Mouse (Mus musculus) liver, adult 2 months (tissue): ENCODE results near the gene Tob2. TPM values are rescaled to one million over a fixed set of nuclear protein-coding genes. Genes with fewer than 3 reads are reported as not detected.

ENCODE experiments used
- DNase-seq: peaks from one replicate; pipeline ENCODE4 v3.0.0-alpha.2; 2011; ENCODE audit warnings: low read depth, low spot score; ENCODE audit errors: extremely low read depth
- H3K27ac ChIP-seq: fragments of 200-500 bp; replicated peaks from 2 replicates; pipeline ENCODE4 v1.5.1; 2012; ENCODE audit warnings: low read depth, mild to moderate bottlenecking, control low read depth, inconsistent platforms, low read length; ENCODE audit not compliant: insufficient read depth
- H3K27me3 ChIP-seq: fragments of 200-500 bp; 2 replicates; pipeline ENCODE4 v1.6.1; 2012; ENCODE audit warnings: mild to moderate bottlenecking, moderate library complexity, low read length, inconsistent platforms; ENCODE audit not compliant: control insufficient read depth, insufficient read depth
- H3K36me3 ChIP-seq: fragments of 200-500 bp; 2 replicates; pipeline ENCODE4 v1.6.1; 2012; ENCODE audit warnings: low read length, inconsistent platforms; ENCODE audit not compliant: control insufficient read depth, insufficient read depth
- H3K4me1 ChIP-seq: fragments of 200-500 bp; 2 replicates; pipeline ENCODE4 v1.6.1; 2011; ENCODE audit warnings: low read length; ENCODE audit not compliant: control insufficient read depth, insufficient read depth
- H3K4me3 ChIP-seq: fragments of 200-500 bp; 2 replicates; pipeline ENCODE4 v1.5.1; 2011; ENCODE audit warnings: low read depth, mild to moderate bottlenecking, control low read depth, low read length, moderate library complexity; ENCODE audit not compliant: insufficient read depth
- H3K79me2 ChIP-seq: fragments of 200-500 bp; 2 replicates; pipeline ENCODE4 v1.6.1; 2012; ENCODE audit warnings: inconsistent platforms, mild to moderate bottlenecking, low read length, moderate library complexity; ENCODE audit not compliant: control insufficient read depth, insufficient read depth
- H3K9ac ChIP-seq: fragments of 200-500 bp; 2 replicates; pipeline ENCODE4 v1.6.1; 2012; ENCODE audit warnings: low read depth, mild to moderate bottlenecking, control low read depth, inconsistent platforms, low read length
- CTCF ChIP-seq: fragments of 200-500 bp; IDR thresholded peaks from 2 replicates; pipeline ENCODE4 v1.5.1; 2011; ENCODE audit warnings: low read depth, low read length, control low read depth
- POLR2A ChIP-seq: fragments of 200-500 bp; IDR thresholded peaks from 2 replicates; pipeline ENCODE4 v1.6.1; 2011; ENCODE audit warnings: low read length, control low read depth; ENCODE audit not compliant: insufficient read depth; ENCODE audit errors: extremely low read depth
- WGBS: fragments of 180-500 bp; shearing (Covaris S2); methylation state at CpG from one replicate; pipeline ENCODE4 v1.1.7; 2018; 5-methylcytosine and 5-hydroxymethylcytosine counted together
- polyA plus RNA-seq: library from polyadenylated mRNA; depleted of rRNA; stranded (reverse); fragments of >200 nt; gene quantifications from 2 replicates; pipeline ENCODE4 v1.2.3, GENCODE M21; 2012
- total RNA-seq: library from RNA; depleted of rRNA; stranded (reverse); fragments of >200 nt; gene quantifications from 2 replicates; pipeline ENCODE4 v1.2.3, GENCODE M21; 2014

Gene Tob2
- total and polyA plus RNA-seq, 2 experiments, result 15.8 to 21.6 TPM

GRCm38 (mm10) chr15:81858138-81858516 lies 469 bp downstream of the Tob2 start:
- TF ChIP-seq CTCF, result no peak
- TF ChIP-seq POLR2A, result peak; percentile 100
- DNase-seq, result peak; percentile 90
- Histone ChIP-seq H3K9ac (peak overlapping the region; percentile 97), H3K36me3 (no peaks in the 10 kb centered on the region; the same call in 1 of the 2 replicates), H3K79me2 (peaks cover 20% of the 10 kb centered on the region), H3K27me3 (no peaks in the 10 kb centered on the region), H3K4me3 (peak overlapping the region; percentile 90), H3K4me1 (peaks cover 8% of the 10 kb centered on the region), H3K27ac (peak overlapping the region; percentile 97)
- under 1% methylated on average over 23 of the region's 23 CpGs for WGBS

DNA sequence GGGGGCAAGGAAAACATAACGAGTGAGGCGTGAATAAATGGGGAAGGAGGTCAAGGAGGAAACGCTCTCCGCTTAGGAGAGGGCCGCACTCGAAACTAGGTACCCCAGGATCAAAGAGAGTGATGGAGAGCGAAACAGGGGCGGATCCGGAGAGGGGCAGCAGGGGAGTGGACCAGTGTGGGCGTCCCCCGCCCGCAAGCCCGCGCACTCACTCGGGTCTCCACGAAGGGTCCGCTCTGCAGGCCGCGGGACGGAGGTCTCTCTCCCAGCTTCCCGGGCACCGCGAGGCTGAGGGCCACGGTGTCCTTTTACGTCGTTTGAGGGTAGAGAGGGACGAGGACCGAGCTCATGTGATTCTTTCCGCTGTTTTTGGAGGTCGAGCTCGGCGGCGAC lies 876 bp downstream of the Tob2 start:
- 0% methylated on average over 33 of the region's 33 CpGs for WGBS
- Histone ChIP-seq H3K27me3 (no peaks in the 10 kb centered on the region), H3K9ac (peak overlapping the region; percentile 97), H3K4me3 (peak overlapping the region; percentile 90), H3K4me1 (peaks cover 10% of the 10 kb centered on the region), H3K36me3 (no peaks in the 10 kb centered on the region; the same call in 1 of the 2 replicates), H3K79me2 (peaks cover 22% of the 10 kb centered on the region), H3K27ac (peak overlapping the region; percentile 95)
- DNase-seq, result no peak
- TF ChIP-seq POLR2A (no peak), CTCF (no peak)

GRCm38 (mm10) chr15:81856938-81857723 lies 1.5 kb downstream of the Tob2 start:
- Histone ChIP-seq H3K9ac (peak overlapping the region; percentile 97), H3K4me1 (peaks cover 13% of the 10 kb centered on the region), H3K27ac (peak overlapping the region; percentile 95), H3K27me3 (no peaks in the 10 kb centered on the region), H3K4me3 (peak overlapping the region; percentile 90), H3K79me2 (peaks cover 27% of the 10 kb centered on the region), H3K36me3 (peaks cover 3% of the 10 kb centered on the region; the same call in 1 of the 2 replicates)
- DNase-seq, result no peak
- TF ChIP-seq CTCF, result no peak
- TF ChIP-seq POLR2A, result no peak
- under 1% methylated on average over 14 of the region's 14 CpGs for WGBS

DNA sequence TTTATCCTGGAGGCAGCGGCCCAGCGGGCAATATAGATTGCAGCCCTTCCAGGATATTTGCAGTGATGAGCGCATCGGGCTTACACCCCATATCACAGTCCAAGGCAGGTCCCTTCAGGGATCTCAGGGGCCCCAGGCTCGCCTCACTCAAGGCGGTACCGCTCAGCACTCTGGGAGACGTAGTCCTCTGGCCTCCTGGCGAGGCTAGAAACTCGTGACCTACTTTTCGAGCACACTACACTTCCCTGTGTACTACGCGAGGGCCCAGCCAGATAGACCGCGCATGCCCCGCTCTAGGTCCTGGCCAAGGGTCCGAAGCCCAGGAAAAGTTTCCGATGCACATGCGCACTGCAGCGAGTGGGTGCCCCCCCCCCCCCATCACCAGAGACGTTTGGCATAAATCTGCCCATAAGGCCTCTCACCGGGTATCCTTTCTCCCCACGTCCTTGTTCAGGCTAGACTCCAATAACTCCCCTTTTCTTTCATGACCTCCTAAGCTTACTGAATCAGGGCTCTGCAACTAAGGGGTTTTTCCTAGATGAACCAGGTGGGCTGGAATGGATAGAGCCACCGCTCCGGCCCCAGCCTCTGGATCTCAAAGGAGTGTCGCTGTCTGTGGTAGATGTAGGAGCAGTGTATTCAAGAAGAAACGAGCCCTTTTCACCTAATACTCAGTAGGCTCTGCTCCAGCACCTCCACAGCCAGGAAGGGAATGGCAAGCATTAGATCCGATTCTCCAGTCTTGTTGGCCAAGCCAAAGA lies 2.4 kb downstream of the Tob2 start:
- peaks cover 21% of the 10 kb centered on the region for H3K4me1 ChIP-seq

GRCm38 (mm10) chr15:81853081-81853480 lies 5.5 kb downstream of the Tob2 start:
- Histone ChIP-seq H3K36me3 (peaks cover 30% of the 10 kb centered on the region), H3K4me3 (no peak overlapping the region), H3K79me2 (peaks cover 48% of the 10 kb centered on the region), H3K27me3 (no peaks in the 10 kb centered on the region), H3K9ac (peak overlapping the region; percentile 44), H3K27ac (peak overlapping the region; percentile 87), H3K4me1 (peaks cover 30% of the 10 kb centered on the region)
- TF ChIP-seq CTCF (no peak), POLR2A (no peak)
- peak; percentile 94 for DNase-seq
- WGBS, result 24% methylated on average over 7 of the region's 7 CpGs

More for the DNA sequence above, 2.4 kb downstream of the Tob2 start:
- H3K9ac ChIP-seq, result peak overlapping the region; percentile 97
- DNase-seq, result peak; percentile 91
- under 1% methylated on average over 28 of the region's 28 CpGs for WGBS
- H3K27ac ChIP-seq, result peak overlapping the region; percentile 95
- H3K4me3 ChIP-seq, result peak overlapping the region; percentile 90
- no peaks in the 10 kb centered on the region for H3K27me3 ChIP-seq
- TF ChIP-seq CTCF (no peak), POLR2A (no peak)
- H3K79me2 ChIP-seq, result peaks cover 37% of the 10 kb centered on the region
- peaks cover 13% of the 10 kb centered on the region; the same call in 1 of the 2 replicates for H3K36me3 ChIP-seq
